Mouse (Mus musculus): ENCODE results near the gene Kdm3a.

DNA sequence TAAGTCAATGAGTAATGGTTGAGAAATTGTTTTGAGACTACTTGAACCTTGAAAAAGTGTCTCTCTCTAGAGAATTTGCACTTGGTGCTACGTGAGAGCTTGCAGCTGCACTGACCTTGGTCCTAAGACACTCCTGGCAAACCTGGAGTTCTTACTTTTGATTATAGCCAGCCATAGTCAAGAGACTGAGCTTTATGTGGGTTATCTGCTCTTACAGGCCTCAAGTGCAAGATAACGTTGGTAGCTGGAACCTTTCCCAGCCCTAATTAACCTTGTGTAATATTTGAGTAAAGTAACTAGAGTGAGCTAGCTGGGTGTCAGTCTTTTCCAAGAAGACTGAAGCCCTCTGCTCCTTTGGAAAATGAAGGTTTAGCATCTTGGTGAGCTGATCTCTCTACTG lies 25.5 kb upstream of the Kdm3a start:
- peak; percentile 61 for TF ChIP-seq TAL1 (conservative IDR thresholded peaks at IDR 0.05; ENCODE audit: low read depth, low read length)
- TF ChIP-seq CTCF (IDR thresholded peaks at IDR 0.05; ENCODE audit: low read depth, low read length): no peak
- TF ChIP-seq POLR2AphosphoS5 (IDR thresholded peaks at IDR 0.05; ENCODE audit: insufficient replicate concordance, low read depth, low read length): no peak
- no peak for TF ChIP-seq GATA1 (IDR thresholded peaks at IDR 0.05; ENCODE audit: borderline replicate concordance, low read length)
- TF ChIP-seq GATA2 (IDR thresholded peaks at IDR 0.05; ENCODE audit: borderline replicate concordance, low read depth, low read length): no peak

All from G1E (cell line).